Mouse (Mus musculus): ENCODE results near the gene Fgf8.

The Fgf8 gene

DNA sequence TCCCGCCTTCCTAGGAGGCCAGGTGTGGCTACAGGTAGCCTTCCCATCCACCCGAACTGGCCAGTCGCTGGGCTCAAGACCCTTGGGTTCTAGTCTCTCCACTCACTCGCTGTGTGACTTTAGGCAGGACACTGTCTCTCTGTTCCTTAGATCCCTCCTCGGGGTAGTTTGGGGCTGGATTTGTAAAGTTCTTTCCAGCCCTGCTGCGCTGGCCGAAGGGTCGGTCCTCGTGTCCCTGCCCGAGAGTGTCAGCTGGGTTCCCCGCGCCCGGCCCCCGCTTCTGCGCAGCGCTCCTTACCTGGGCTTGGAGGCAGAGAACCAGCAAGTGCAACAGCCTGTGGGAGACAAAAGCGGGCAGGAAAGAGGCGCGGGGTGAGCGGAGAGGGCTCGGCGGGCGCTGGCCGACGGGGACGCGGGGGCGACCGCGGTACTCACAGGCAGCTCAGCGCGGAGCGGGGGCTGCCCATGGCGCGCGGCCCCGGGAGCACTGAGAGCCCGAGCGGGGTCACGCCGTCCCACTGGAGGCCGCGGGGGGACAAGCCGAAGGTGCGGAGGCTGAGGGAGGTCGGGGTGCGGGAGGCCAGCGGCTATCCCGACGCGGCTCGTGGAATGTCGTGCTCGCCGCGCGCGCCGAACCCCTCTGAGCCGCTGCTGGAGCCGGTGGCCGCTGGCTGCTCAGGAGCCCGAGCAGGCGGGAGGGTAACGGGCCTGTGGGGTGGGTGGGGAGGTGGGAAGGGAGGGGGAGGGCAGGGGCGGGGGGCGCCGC lies at the start of gene Fgf8:
TSS of gene Fgf8 (minus strand) at position 698 of the 766 bp plus-strand sequence.
- peak; percentile 52 for DNase-seq (ENCODE audit: extremely low spot score)

DNA sequence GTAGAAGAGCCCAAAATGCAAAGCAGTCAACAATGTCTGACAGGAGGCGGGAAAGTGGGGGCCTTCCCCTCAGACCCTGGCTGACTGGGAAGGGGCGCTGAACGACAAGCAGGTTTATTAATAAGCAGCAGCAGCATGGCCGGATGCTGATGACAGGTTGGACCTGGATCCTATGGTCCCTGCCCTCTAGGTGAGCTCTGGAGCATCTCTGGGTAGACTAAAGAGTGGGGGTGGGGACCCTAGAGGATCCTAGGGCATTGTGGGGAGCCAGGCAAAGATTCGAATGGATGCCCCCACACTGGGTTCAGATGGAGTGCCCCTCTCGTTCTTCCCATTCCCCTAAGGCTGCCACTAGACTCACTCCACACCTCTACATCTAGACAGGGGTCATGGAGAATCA lies 49.7 kb upstream of the Fgf8 start:
- no peak for DNase-seq (ENCODE audit: extremely low spot score)

DNA sequence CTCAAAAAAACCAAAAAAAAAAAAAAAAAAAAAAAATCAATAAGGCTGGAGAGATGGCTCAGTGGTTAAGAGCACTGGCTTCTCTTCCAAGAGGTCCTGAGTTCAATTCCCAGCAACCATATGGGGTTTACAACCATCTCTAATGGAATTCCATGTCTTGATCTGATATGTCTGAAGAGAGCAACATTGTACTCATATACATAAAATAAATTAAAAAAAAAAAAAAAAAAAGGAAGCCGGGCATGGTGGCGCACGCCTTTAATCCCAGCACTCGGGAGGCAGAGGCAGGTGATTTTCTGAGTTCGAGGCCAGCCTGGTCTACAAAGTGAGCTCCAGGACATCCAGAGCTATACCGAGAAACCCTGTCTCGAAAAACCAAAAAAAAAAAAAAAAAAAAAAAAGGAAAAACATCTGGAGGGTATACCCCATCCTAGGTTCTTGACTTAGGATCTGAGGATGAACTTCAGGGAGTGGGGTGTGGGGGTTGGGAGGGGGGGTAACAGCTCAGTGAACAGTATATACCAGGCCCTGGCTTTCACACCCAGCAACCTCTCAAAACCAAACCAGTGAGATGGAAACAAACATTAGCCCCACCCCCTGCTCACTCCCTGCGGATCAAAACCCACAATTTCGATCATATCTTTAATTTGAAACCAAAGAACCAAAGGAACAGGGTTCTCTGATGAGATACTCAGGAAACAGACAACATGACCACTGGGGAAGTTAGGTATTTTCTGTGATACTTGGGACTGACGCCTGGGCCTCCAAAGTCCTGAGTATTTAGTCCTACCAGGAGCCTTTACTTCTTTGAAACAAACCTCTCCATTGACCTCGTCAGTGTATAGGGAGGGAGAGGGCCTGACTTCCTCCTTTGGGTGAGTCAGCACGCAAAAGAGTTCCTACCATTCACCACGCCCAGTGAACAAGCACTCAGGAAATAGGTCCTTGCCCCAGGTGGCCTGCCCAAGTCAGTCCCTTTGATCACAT lies 47.5 kb upstream of the Fgf8 start:
- no peak for DNase-seq (ENCODE audit: extremely low spot score)

DNA sequence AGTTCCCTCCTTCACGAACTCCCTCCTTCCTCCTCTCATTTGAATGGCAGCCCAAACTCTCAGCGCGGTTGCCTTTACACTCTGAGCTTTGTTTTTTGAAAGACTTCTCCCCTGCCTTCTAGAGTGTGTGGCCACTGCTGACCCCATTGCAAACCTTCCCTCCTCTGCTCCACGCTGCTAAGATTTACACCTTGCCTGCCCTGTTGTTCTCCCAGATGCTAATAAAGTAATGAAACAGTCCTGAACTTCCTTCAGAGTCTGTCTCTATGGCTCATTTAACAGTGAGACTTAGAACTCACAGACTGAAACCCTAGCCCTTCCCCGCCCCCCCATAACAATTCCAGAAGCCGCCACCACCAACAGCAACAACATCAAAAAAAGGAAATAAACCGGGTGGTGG lies 46.6 kb upstream of the Fgf8 start:
- DNase-seq (ENCODE audit: extremely low spot score), result no peak

DNA sequence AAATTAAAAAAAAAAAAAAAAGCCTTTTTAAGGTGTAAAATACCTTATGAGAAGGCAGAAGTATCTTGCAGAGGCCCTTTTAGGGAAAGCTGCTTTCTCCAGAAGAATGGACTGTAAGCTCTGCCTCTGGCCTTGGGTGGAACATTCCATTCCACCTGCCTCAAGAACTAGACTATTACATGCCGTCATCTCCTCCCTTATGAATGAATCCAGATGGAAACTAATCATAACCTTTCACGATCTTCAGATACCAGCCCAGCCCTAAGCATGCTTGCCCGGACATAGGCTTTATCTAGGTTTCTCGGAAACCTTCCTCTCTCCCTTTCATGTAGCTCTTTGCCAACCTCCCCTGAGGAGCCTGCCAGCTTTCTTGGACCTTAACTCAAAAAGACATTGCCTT lies 45.6 kb upstream of the Fgf8 start:
- no peak for DNase-seq (ENCODE audit: extremely low spot score)

DNA sequence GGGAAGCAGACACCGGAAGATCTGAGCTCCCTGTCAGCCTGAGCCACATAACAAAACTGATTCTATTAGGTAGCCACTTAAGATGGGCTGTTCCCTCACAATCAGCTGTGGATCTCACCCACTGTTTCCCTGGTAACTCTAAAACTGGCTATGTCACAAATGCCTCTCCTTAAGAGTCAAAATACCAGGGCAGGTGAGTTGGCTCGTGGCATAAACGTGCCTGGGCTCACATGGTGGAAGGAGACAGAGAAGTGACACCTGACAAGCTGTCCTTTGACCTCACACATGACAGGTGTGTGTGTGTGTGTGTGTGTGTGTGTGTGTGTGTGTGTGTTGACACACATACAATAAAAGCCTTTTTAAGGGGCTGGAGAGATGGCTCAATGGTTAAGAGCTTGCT lies 44.7 kb upstream of the Fgf8 start:
- no peak for DNase-seq (ENCODE audit: extremely low spot score)

DNA sequence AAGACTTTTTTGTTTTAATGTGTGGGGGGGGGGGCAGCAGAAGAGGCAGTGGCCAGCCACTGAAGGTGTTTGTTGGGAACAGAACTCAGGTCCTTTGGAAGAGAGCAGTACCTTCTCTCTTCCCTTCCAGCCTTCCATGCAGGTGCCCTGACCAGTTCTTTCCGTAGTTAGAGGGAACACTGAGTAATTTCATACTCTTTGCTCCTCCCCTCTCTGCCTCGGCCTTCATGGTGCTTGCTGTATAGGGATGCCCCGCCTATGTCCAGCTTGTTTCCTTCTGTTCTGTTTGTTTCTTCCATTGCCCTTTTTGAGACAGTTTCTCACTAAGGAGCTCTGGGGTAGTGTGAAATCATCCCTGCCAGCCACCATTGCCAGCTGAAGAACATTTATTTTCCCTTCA lies 42.8 kb upstream of the Fgf8 start:
- no peak for DNase-seq (ENCODE audit: extremely low spot score)

DNA sequence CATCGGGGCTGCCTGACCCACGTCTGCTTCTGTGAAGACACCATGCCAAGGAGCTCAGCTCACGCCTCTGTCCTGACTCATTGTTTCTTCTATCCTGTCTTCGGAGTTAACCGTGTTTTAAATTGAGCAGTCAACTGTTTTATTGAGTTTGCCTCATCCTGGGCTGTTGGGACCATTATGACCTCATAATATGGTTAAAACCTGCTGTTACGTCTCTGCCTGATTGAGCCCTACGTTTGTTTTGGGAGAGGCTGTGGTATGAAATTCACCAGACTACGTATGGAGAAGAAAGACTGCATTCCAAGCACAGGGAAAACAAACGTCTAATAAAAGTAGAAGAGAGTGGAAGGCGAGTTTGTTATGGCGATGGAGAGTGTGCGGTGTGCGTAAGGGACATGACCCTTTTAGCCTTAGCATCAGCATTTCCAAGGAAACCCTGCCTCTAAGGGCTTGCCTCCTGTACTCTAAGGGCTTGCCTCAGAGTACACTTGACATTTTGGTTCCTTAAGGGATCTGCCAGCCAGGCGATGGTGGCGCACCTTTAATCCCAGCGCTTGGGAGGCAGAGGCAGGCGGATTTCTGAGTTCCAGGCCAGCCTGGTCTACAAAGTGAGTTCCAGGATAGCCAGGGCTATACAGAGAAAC lies 41.3 kb upstream of the Fgf8 start:
- DNase-seq (ENCODE audit: extremely low spot score), result no peak

DNA sequence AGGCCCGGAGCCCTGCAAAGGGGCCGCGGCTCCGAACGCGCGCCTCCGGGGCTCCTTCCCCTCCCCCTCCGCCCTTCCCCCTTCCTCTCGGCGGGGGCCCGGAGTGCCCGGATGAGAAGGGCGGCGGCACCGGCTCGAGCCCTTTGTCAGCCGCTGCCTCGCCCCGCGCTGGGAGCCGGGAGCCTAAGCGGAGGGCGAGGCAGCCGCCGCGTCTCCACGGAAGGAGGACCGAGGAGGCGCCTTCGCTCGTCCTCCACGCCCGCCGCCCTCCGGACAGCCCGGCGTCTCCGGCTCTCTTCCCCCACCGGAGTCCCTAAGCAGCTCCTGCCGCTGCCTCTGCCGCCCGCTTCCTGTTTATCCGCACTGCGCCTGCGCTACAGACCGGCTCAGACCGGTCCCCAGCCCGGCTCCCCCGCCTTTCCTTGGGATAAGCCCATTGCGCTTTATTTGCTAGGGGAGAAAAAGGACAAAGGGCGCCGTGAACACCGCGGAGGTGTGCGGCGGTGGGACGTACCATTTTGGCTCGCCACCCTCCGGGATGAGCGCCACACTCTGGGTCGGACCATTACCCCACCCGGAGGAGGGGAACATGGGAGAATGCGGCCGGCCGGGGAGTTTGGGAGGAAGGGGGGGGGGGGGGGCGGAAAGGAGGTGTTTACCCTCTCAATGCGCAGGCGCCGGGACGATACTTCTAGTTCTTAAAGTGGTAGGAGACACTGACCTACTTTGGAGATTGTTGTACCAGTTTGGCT lies 40.6 kb upstream of the Fgf8 start, which contains the start of gene Mgea5:
TSS of gene Mgea5 (minus strand) at position 657 of the 752 bp plus-strand sequence.
- peak; percentile 98 for DNase-seq (ENCODE audit: extremely low spot score)

DNA sequence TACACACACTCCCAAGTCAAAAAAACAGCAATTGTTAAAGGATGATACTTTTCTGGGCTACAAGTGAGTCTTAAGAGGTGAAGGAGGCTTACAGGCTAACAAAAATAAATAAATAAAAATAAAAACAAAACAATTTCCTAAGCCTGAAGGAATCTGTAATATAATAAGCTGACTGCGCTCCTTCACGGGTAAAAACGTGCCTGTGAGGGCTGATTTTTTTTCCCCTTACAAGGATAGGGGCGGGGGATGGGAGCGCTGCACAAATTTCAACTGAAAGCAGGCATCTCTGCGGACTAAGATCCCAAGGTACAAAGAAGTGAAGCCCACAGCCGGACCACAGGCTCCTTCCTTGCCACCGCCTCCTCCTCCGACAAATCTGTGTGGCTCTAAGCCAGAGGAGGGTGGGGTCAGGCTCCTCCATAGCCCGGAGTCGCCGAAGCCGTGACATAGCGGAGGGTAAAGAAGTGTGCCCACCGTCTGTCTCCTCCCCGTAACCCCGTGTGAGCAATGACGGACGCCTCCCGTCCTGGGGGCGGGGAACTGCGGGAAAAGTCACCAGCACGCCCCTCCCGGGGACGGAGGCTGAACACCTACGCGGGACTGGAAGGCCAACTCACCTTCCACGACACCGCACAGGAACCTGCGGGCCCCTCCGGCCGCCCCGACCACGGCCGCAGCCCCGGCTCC lies 39.7 kb upstream of the Fgf8 start:
- DNase-seq (ENCODE audit: extremely low spot score), result peak; percentile 80

DNA sequence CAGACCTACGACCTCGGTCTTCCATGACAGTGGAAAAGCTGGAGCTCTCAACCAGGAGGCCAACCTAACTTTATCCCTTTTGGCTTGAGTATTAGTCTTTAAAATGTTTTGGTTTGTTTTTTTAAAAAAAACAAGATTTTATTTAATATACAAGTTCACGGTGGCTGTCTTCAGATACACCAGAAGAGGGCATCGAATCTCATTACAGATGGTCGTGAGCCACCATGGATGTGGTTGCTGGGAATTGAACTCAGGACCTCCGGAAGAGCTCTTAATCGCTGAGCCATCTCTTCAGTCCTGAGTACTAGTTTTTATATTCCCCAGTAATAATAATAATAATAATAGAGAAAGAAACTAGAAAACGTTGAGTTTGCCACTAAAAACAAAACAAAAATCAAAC lies 39.0 kb upstream of the Fgf8 start:
- no peak for DNase-seq (ENCODE audit: extremely low spot score)

DNA sequence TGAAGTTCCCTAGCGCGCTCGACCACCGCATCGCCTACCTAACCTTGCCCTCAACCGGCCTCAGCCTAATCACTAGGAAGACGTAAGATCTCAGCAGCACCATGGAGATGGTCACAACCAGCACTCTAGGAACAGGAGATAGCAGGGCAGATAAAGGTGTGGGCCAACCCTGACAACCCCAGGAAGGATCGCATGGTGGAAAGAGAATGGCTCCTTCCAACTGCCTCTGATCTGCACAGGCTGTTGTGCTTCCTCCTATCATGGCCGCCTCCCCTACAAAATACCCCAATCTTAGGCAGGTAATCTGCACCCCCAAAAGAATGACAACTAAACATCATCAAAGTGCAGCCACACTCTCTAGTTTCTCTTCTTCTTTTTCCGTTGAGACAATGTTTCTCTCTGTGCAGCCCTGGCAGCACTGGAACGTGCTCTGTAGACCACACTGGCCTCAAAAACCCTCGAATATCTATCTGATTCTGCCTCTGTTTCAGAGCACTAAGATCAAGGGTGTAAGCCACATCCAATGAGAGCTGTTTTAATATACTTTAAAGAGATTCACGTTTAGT lies 37.7 kb upstream of the Fgf8 start:
- DNase-seq (ENCODE audit: extremely low spot score), result no peak

DNA sequence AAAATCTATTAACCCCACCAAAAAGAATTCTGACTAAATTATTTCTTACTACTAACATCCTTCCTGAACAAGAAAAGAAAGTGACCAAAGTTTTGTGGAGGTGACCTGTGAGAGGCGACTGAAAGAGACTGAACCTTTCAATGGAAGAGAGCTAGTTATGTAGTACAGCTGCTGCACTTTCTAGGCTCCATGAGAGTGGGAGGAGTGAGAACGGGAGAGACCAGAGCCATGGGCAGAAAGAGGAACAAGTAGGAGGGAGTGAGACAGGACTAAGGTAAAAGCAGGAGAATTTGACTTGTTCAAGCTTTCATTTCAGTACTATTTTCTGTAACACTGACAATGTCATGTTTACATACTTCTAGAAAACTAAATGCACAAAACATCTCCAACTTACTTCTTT lies 32.8 kb upstream of the Fgf8 start:
- DNase-seq (ENCODE audit: extremely low spot score), result no peak

DNA sequence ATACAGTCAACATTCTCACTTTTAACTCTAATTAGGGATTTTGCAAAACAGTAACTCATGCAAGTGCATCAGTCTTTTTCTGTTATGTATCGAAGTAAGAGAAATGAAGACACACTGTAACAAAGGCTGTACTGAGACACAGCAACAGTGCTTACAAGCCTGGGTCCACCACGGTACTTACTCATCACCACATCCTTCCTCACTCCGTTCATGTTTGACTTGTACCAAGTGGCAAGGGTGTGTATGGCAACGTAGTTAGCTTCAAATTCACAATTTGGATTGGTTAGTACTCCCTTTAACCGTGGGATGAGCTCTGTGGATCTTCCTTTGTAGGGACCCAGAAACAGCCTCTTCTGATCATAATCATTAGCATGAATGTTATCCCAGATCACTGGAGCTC lies 28.8 kb upstream of the Fgf8 start:
- DNase-seq (ENCODE audit: extremely low spot score), result no peak

DNA sequence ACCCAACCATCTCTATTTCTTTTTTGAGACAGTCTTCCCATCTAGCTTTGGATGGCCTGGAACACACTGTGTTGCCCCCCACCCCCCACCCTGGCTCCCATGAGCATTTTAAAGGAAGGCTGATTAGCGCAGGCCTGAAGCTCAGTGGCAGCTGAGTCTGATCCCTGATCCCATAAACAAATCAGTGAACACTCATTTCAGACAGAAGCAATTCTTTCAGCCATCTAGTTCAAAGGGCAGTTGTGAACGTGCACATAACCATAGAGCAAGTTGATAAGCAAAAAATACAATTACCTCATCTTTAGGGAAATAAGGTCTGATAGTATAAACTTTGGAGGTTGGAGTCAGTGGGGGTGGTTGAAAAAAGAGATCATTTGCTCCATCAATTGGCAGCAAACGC lies 18.1 kb upstream of the Fgf8 start:
- no peak for DNase-seq (ENCODE audit: extremely low spot score)

DNA sequence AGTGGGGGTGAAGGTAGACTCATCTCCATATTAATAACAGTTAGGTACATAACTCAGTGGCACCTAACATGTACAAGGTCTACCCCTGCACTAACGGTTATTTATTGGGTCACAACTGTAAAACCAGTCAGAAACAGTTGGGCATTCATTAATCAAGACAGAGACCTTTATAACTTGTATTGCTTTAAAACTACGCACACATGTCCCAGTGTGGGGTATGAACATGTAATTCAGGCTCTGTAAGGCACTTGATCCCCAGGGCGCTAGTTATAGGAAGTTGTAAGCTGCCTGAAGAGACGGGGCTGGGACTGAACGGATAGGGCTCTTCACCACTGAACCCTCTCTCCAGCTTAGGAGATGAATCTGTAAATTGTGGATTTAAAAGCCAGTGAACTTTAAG lies 16.0 kb upstream of the Fgf8 start:
- DNase-seq (ENCODE audit: extremely low spot score), result no peak

DNA sequence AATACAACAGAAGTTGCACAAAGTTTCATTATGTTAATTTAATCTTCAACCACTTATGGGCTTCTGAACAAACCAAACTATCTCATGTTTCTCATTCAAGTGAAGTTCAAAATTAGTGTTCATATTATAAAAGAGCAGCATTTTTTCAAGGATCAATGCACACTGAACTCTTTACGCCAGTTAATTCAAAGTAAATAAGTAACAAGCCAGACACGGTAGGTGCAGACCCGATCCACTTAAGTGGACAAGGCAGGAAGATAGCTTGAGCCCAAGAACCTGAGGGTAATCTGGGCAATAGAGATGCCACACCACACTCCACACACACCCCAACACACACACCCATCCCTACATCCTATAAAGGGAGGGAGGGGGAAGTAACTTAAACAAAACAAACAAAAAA lies 10.8 kb upstream of the Fgf8 start:
- no peak for DNase-seq (ENCODE audit: extremely low spot score)

DNA sequence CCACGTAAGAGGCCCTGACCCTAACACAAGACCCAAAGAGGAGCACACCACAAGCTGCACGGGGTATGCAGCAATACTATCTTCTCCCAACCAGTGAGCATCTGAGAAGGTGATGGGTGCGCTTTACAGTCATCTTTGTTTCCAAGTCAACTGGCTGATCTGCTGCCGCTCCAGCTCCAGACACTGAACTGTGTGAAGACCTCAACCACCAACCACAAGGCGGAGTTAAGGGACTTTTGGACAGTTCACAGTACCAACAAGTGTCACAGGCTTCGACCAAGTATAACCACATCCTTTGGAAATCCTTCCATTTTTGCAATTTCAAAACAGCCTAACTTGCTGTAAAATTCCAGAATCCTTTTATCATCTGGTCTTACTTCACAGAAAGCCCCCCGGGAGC lies 9.2 kb upstream of the Fgf8 start:
- DNase-seq (ENCODE audit: extremely low spot score), result no peak

DNA sequence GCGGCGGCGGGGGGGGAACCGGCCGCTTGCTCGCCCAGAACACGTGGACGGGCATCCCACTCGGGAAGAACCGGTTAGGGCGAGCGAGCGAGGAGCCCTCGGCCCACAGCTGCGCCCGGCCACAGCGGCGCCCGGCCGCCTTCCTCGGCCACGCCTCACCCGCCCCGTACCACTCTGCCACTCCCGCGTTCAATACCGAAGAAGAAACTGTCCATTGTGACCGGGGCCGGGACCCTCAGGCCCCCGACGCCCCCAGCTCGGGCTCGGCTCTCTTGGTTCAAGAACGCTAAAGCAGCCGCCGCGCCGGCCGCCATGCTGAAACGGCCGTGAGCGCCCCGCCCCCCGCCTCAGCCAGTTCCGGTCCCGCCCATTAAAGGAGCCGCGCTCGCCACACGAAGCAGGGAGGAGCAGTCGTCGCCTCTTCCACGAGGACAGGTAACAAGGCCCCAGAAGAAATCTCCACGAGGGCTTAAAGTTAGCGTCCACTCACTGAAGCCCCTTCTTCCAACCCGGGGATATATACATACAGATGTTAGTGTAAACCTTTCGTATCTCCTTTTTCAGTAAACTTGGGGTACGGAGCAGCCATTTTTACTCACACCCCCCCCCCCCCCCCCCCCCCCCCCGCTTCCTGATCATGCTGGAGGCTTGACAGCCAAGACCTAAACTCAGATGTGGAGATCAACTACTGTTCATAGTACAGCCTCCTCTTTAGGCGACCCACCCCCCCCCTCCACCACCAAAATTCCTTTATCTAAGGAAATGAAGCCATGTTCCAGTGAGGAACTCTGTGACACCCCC lies 6.7 kb upstream of the Fgf8 start, which contains the start of gene Npm3:
TSS of gene Npm3 (minus strand) at position 349 of the 801 bp plus-strand sequence.
- peak; percentile 90 for DNase-seq (ENCODE audit: extremely low spot score)
